In genomic region chr2:163554425-163554982, GRCm38 (mm10) we compare ENCODE assay signal across 31 mouse cellular contexts. TPM values are rescaled to one million over a fixed set of nuclear protein-coding genes. Genes with fewer than 3 reads are reported as not detected.
DNase-seq lines count a peak whose midpoint lies in the region; ATAC-seq and TF ChIP-seq lines count a peak whose summit lies in the region.
"Had no signal": no experiment of that assay in that cellular context is flagged by ENCODE, and none has a peak within 500 bp of the region (broad histone marks: within the 10 kb centered on the region; RNA-seq: fewer than 3 reads in every experiment).

No protein-coding gene starts in this region.

- 65% methylated on average over 4 of the region's 4 CpGs for WGBS in intestine, postnatal 0 days
- WGBS in liver, embryonic 16.5 days (ENCODE audit: insufficient replicate concordance) = 53% methylated on average over 4 of the region's 4 CpGs
- WGBS in hindbrain, embryonic 12.5 days = 87% methylated on average over 4 of the region's 4 CpGs

- no peak for TF ChIP-seq CTCF in intestine, postnatal 0 days (IDR thresholded peaks at IDR 0.05; ENCODE audit: low read depth)

- H3K27me3 ChIP-seq in intestine, postnatal 0 days (replicated peaks; ENCODE audit: control insufficient read depth, insufficient read depth, low read length) = no peaks in the 10 kb centered on the region
- no peaks in the 10 kb centered on the region for H3K27me3 ChIP-seq in liver, embryonic 16.5 days (ENCODE audit: control insufficient read depth, insufficient read depth, low read depth, low read length)
- no peaks in the 10 kb centered on the region for H3K27me3 ChIP-seq in hindbrain, embryonic 12.5 days
- H3K27me3 ChIP-seq: limb, embryonic 15.5 days; lung, embryonic 15.5 days; neural tube, embryonic 12.5 days had no signal

- no peak for ATAC-seq in intestine, postnatal 0 days
- no peak for ATAC-seq in liver, embryonic 16.5 days (ENCODE audit: low read depth)
- ATAC-seq in hindbrain, embryonic 12.5 days (ENCODE audit: low FRiP score) = no peak
- ATAC-seq: forebrain, embryonic 16.5 days; hindbrain, embryonic 16.5 days; Patski had no signal

- peaks cover 24% of the 10 kb centered on the region; the same call in 1 of the 2 replicates for H3K36me3 ChIP-seq in intestine, postnatal 0 days (ENCODE audit: control insufficient read depth, insufficient read depth)
- H3K36me3 ChIP-seq in liver, embryonic 16.5 days (ENCODE audit: control insufficient read depth, insufficient read depth) = no peaks in the 10 kb centered on the region
- H3K36me3 ChIP-seq in hindbrain, embryonic 12.5 days = no peaks in the 10 kb centered on the region
- H3K36me3 ChIP-seq: hindbrain, embryonic 10.5 days; limb, embryonic 10.5 days; limb, embryonic 15.5 days; lung, embryonic 15.5 days; neural tube, embryonic 12.5 days had no signal

- H3K9me3 ChIP-seq in intestine, postnatal 0 days (ENCODE audit: control insufficient read depth) = no peaks in the 10 kb centered on the region
- no peaks in the 10 kb centered on the region for H3K9me3 ChIP-seq in liver, embryonic 16.5 days (replicated peaks; ENCODE audit: control insufficient read depth, low read length)
- H3K9me3 ChIP-seq in hindbrain, embryonic 12.5 days (replicated peaks) = no peaks in the 10 kb centered on the region
- H3K9me3 ChIP-seq: hindbrain, embryonic 10.5 days; limb, embryonic 10.5 days; limb, embryonic 15.5 days; lung, embryonic 15.5 days; neural tube, embryonic 12.5 days had no signal

- H3K4me3 ChIP-seq in intestine, postnatal 0 days (ENCODE audit: low read depth, low read length) = no peak overlapping the region
- H3K4me3 ChIP-seq in liver, embryonic 16.5 days (ENCODE audit: low read depth, low read length) = no peak overlapping the region
- H3K4me3 ChIP-seq in hindbrain, embryonic 12.5 days = no peak overlapping the region
- H3K4me3 ChIP-seq: erythroblast, embryonic 14.5 days; hindbrain, embryonic 10.5 days; limb, embryonic 10.5 days; limb, embryonic 15.5 days; lung, embryonic 15.5 days; myocyte; neural tube, embryonic 12.5 days had no signal

- no peaks in the 10 kb centered on the region; the same call in 1 of the 2 replicates for H3K4me1 ChIP-seq in intestine, postnatal 0 days (replicated peaks; ENCODE audit: control insufficient read depth, insufficient read depth, low read length)
- H3K4me1 ChIP-seq in liver, embryonic 16.5 days (ENCODE audit: control insufficient read depth, low read depth, low read length) = peaks cover 24% of the 10 kb centered on the region
- H3K4me1 ChIP-seq in hindbrain, embryonic 12.5 days = no peaks in the 10 kb centered on the region
- H3K4me1 ChIP-seq: limb, embryonic 10.5 days; lung, embryonic 15.5 days had no signal

- DNase-seq in adrenal gland, adult 2 months = peak; percentile 30
- no peak for DNase-seq in adrenal gland, adult 18-20 months (ENCODE audit: low spot score in 2 of 2)
- peak; percentile 37 for DNase-seq in adrenal gland, postnatal 10 days
- no peak for DNase-seq in cerebellum, postnatal 36 days
- DNase-seq: cerebellum, adult 18-20 months; cerebellum, postnatal 10 days; gastrocnemius, postnatal 14 days; heart, postnatal 14 days; right cerebral cortex, postnatal 4 days; thymus, postnatal 4 days had no signal

- H3K9ac ChIP-seq in intestine, postnatal 0 days (ENCODE audit: low read depth, low read length) = no peak overlapping the region
- H3K9ac ChIP-seq in liver, embryonic 16.5 days (ENCODE audit: low read depth, low read length) = no peak overlapping the region
- H3K9ac ChIP-seq in hindbrain, embryonic 12.5 days = no peak overlapping the region
- H3K9ac ChIP-seq: limb, embryonic 15.5 days; lung, embryonic 15.5 days; neural tube, embryonic 12.5 days had no signal

- peak overlapping the region; percentile 7; the same call in 1 of the 2 replicates for H3K27ac ChIP-seq in intestine, postnatal 0 days (ENCODE audit: low read depth, low read length)
- H3K27ac ChIP-seq in liver, embryonic 16.5 days (ENCODE audit: low read length) = peak overlapping the region; percentile 82
- H3K27ac ChIP-seq in hindbrain, embryonic 12.5 days = no peak overlapping the region
- H3K27ac ChIP-seq: hindbrain, embryonic 10.5 days; limb, embryonic 10.5 days; limb, embryonic 15.5 days; lung, embryonic 15.5 days; neural tube, embryonic 12.5 days had no signal

- no peak overlapping the region for H3K4me2 ChIP-seq in intestine, postnatal 0 days (replicated peaks; ENCODE audit: low read depth)
- no peak overlapping the region for H3K4me2 ChIP-seq in liver, embryonic 16.5 days (ENCODE audit: low read depth, low read length)
- no peak overlapping the region for H3K4me2 ChIP-seq in hindbrain, embryonic 12.5 days (replicated peaks)
- H3K4me2 ChIP-seq: limb, embryonic 15.5 days; lung, embryonic 15.5 days; midbrain, embryonic 11.5 days; neural tube, embryonic 12.5 days had no signal

RNA-seq across cellular contexts. Expression of gene Ttpal, which starts 47.6 kb away (rescaled TPM):
- total RNA-seq in adrenal gland, adult 2 months (2021) = 10 to 100 TPM; 25.6 to 27.0 TPM
- polyA plus RNA-seq in adrenal gland, adult 2 months (2012; rRNA removed) = 27.3 and 32.3 TPM in 2 replicates
- total RNA-seq in adrenal gland, adult 18-20 months (2021) = 10 to 100 TPM; 29.2 to 34.0 TPM
- total RNA-seq in adrenal gland, postnatal 10 days (2021) = 10 to 100 TPM; 24.8 to 26.4 TPM
- polyA plus RNA-seq in intestine, postnatal 0 days (2015; fragmentation: Nextera tagmentation; extraction: Ambion mirVana) = 10.4 and 10.9 TPM in 2 replicates
- 9.2 and 10.6 TPM in 2 replicates for polyA plus RNA-seq in liver, embryonic 16.5 days (2015; fragmentation: Nextera tagmentation; extraction: Ambion mirVana)
- polyA plus RNA-seq in hindbrain, embryonic 12.5 days (2016; fragmentation: Nextera tagmentation; extraction: Ambion mirVana) = 51.5 and 52.0 TPM in 2 replicates

RNA-seq across cellular contexts. Expression of gene Hnf4a, which starts 47.9 kb away (rescaled TPM):
- total RNA-seq in adrenal gland, adult 2 months (2021) = 1 to 10 TPM in 1 of 2 experiments, under 1 TPM in 1; 0.14 to 1.1 TPM
- 0.15 TPM in 1 of 2 replicates, not detected in the other for polyA plus RNA-seq in adrenal gland, adult 2 months (2012; rRNA removed)
- total RNA-seq in adrenal gland, adult 18-20 months (2021) = under 1 TPM in 1 of 2 experiments, not detected in 1; 0.73 TPM
- total RNA-seq in adrenal gland, postnatal 10 days (2021) = 10 to 100 TPM; 11.8 to 51.8 TPM
- polyA plus RNA-seq in intestine, postnatal 0 days (2015; fragmentation: Nextera tagmentation; extraction: Ambion mirVana) = 50.8 and 53.0 TPM in 2 replicates
- 18.8 and 21.1 TPM in 2 replicates for polyA plus RNA-seq in liver, embryonic 16.5 days (2015; fragmentation: Nextera tagmentation; extraction: Ambion mirVana)
- not detected in 2 replicates for polyA plus RNA-seq in hindbrain, embryonic 12.5 days (2016; fragmentation: Nextera tagmentation; extraction: Ambion mirVana)
- total RNA-seq: gastrocnemius, postnatal 14 days; layer of hippocampus, adult 8-10 months; left cerebral cortex, postnatal 10 days; midbrain, postnatal 0 days had no signal
- polyA plus RNA-seq: cortical plate, adult 2 months; embryonic facial prominence, embryonic 14.5 days; forebrain, embryonic 11.5 days; heart, embryonic 14.5 days; hindbrain, embryonic 10.5 days; hindbrain, embryonic 16.5 days; limb, embryonic 10.5 days; midbrain, embryonic 11.5 days; midbrain, postnatal 0 days; myocyte; neural tube, embryonic 12.5 days had no signal

Comparison
In these comparisons a context has a peak if more than half of its experiments do, and no peak if none do; other contexts are left out.
1. DNase-seq: peak in adrenal gland, adult 2 months (single experiment) and adrenal gland, postnatal 10 days (single experiment); none in adrenal gland, adult 18-20 months (0 of 2) and cerebellum, postnatal 36 days (0 of 2).
2. RNA of gene Hnf4a, which starts 47.9 kb away (polyA plus RNA-seq): 50.8 to 53.0 TPM in intestine, postnatal 0 days and 18.8 to 21.1 TPM in liver, embryonic 16.5 days; 0.15 TPM in adrenal gland, adult 2 months and not detected in hindbrain, embryonic 12.5 days; every median in the first group is over 10 times any median in the second.